Mouse (Mus musculus): ENCODE measurements around the gene Npr2. TPM values are rescaled to one million over a fixed set of nuclear protein-coding genes. Genes with fewer than 3 reads are reported as not detected.

The Npr2 gene
- total and polyA plus RNA-seq, 3 experiments, result 0.38 to 0.49 TPM; not detected in 1

- Histone ChIP-seq H3K4me3 (replicated peaks in 1 of 3; ENCODE audit: low read depth in 2 of 3, low read length in 2 of 3, poor library complexity in 1 of 3) (no peak overlapping the region), H3K4me2 (ENCODE audit: insufficient read depth, low read depth, poor library complexity, severe bottlenecking) (no peak overlapping the region), H3K9ac (ENCODE audit: insufficient read depth, low read depth) (no peak overlapping the region), H3K27ac (ENCODE audit: insufficient read depth, low read depth) (no peak overlapping the region), H3K36me3 (replicated peaks in 1 of 2; ENCODE audit: control insufficient read depth in 1 of 2, insufficient read depth in 1 of 2, low read length in 1 of 2) (peaks cover 44 to 76% of the 10 kb centered on the region in 2 experiments), H3K4me1 (ENCODE audit: control insufficient read depth in 1 of 2, insufficient read depth in 2 of 2) (peaks cover 4 to 23% of the 10 kb centered on the region in 2 experiments), H3K27me3 (replicated peaks) (no peaks in the 10 kb centered on the region), H3K9me3 (replicated peaks; ENCODE audit: low read length) (no peaks in the 10 kb centered on the region), H3K79me2 (replicated peaks; ENCODE audit: control insufficient read depth, extremely low read depth, insufficient read depth, poor library complexity, severe bottlenecking) (peaks cover 3% of the 10 kb centered on the region; the same call in 1 of the 2 replicates)
- no peak for TF ChIP-seq IRF4 (IDR thresholded peaks at IDR 0.05; ENCODE audit: low read depth, low read length)
- no peak for TF ChIP-seq RAD21 (IDR thresholded peaks at IDR 0.05; ENCODE audit: low read depth, low read length)
- no peak for TF ChIP-seq E2F4 (IDR thresholded peaks at IDR 0.05; ENCODE audit: insufficient replicate concordance, low read depth, low read length)
- dilution Hi-C loops (cut with MboI; ENCODE audit: extremely low pct_ligation_motif_present, extremely low pct_unique_long_range_greater_than_20kb, low sequenced_read_pairs), result no loop called here
- DNase-seq (ENCODE audit: extremely low read depth), result no peak
- in situ Hi-C loops (cut with MboI; ENCODE audit: low pct_ligation_motif_present, low pct_unique_long_range_greater_than_20kb, low sequenced_read_pairs), result no loop called here
Observed at GRCm38 (mm10) chr4:43583421-43583820, 48.3 kb upstream of the Npr2 start.

- no peak for DNase-seq (ENCODE audit: extremely low read depth)
- no peak within 1 kb of the TSS for H3K27ac ChIP-seq (ENCODE audit: insufficient read depth, low read depth)
- no peaks in the 10 kb centered on the region for H3K27me3 ChIP-seq (replicated peaks)
- no peak within 1 kb of the TSS for H3K4me2 ChIP-seq (ENCODE audit: insufficient read depth, low read depth, poor library complexity, severe bottlenecking)
- no peaks in the 10 kb centered on the region for H3K79me2 ChIP-seq (replicated peaks; ENCODE audit: control insufficient read depth, extremely low read depth, insufficient read depth, poor library complexity, severe bottlenecking)
- dilution Hi-C loops (cut with MboI; ENCODE audit: extremely low pct_ligation_motif_present, extremely low pct_unique_long_range_greater_than_20kb, low sequenced_read_pairs), result no loop called here
- H3K36me3 ChIP-seq (replicated peaks in 1 of 2; ENCODE audit: control insufficient read depth in 1 of 2, insufficient read depth in 1 of 2, low read length in 1 of 2), result peaks cover 44 to 76% of the 10 kb centered on the region in 2 experiments
- H3K4me3 ChIP-seq (replicated peaks in 1 of 3; ENCODE audit: low read depth in 2 of 3, low read length in 2 of 3, poor library complexity in 1 of 3), result no peak within 1 kb of the TSS
- TF ChIP-seq RCOR1 (conservative IDR thresholded peaks at IDR 0.05; ENCODE audit: low read depth, low read length) (no peak), KAT2A (IDR thresholded peaks at IDR 0.05; ENCODE audit: insufficient replicate concordance, low read length) (no peak), MAX (IDR thresholded peaks at IDR 0.05; ENCODE audit: low read length) (no peak), NELFE (IDR thresholded peaks at IDR 0.05; ENCODE audit: low read depth, low read length) (no peak), ZMIZ1 (IDR thresholded peaks at IDR 0.05; ENCODE audit: low read depth, low read length) (no peak)
- H3K9me3 ChIP-seq (replicated peaks; ENCODE audit: low read length), result no peaks in the 10 kb centered on the region
- H3K4me1 ChIP-seq (ENCODE audit: control insufficient read depth in 1 of 2, insufficient read depth in 2 of 2), result peaks cover 3 to 19% of the 10 kb centered on the region in 2 experiments
- no peak within 1 kb of the TSS for H3K9ac ChIP-seq (ENCODE audit: insufficient read depth, low read depth)
- in situ Hi-C loops (cut with MboI; ENCODE audit: low pct_ligation_motif_present, low pct_unique_long_range_greater_than_20kb, low sequenced_read_pairs), result no loop called here
Observed at GRCm38 (mm10) chr4:43584444-43585416, 47.0 kb upstream of the Npr2 start, which contains the start of gene Msmp. TSS of gene Msmp (minus strand) at chr4:43584494.

- no peak overlapping the region for H3K27ac ChIP-seq (ENCODE audit: insufficient read depth, low read depth)
- H3K79me2 ChIP-seq (replicated peaks; ENCODE audit: control insufficient read depth, extremely low read depth, insufficient read depth, poor library complexity, severe bottlenecking), result no peaks in the 10 kb centered on the region
- no peak overlapping the region for H3K4me3 ChIP-seq (replicated peaks in 1 of 3; ENCODE audit: low read depth in 2 of 3, low read length in 2 of 3, poor library complexity in 1 of 3)
- H3K9me3 ChIP-seq (replicated peaks; ENCODE audit: low read length), result no peaks in the 10 kb centered on the region
- DNase-seq (ENCODE audit: extremely low read depth), result no peak
- H3K27me3 ChIP-seq (replicated peaks), result no peaks in the 10 kb centered on the region
- H3K4me2 ChIP-seq (ENCODE audit: insufficient read depth, low read depth, poor library complexity, severe bottlenecking), result no peak overlapping the region
- peaks cover 39 to 67% of the 10 kb centered on the region in 2 experiments for H3K36me3 ChIP-seq (replicated peaks in 1 of 2; ENCODE audit: control insufficient read depth in 1 of 2, insufficient read depth in 1 of 2, low read length in 1 of 2)
- dilution Hi-C loops (cut with MboI; ENCODE audit: extremely low pct_ligation_motif_present, extremely low pct_unique_long_range_greater_than_20kb, low sequenced_read_pairs) (no loop called here), in situ Hi-C loops (cut with MboI; ENCODE audit: low pct_ligation_motif_present, low pct_unique_long_range_greater_than_20kb, low sequenced_read_pairs) (no loop called here)
- TF ChIP-seq SMC3 (IDR thresholded peaks at IDR 0.05; ENCODE audit: low read depth, low read length), result no peak
- no peak for TF ChIP-seq HCFC1 (IDR thresholded peaks at IDR 0.05; ENCODE audit: low read depth, low read length)
- no peak for TF ChIP-seq MYC (IDR thresholded peaks at IDR 0.05; ENCODE audit: low read depth, low read length)
- no peak for TF ChIP-seq USF2 (conservative IDR thresholded peaks at IDR 0.05; ENCODE audit: low read depth, low read length)
- no peak for TF ChIP-seq CTCF (conservative IDR thresholded peaks at IDR 0.05 in 1 of 2, IDR thresholded peaks at IDR 0.05 in 1 of 2; ENCODE audit: low read depth in 2 of 2, low read length in 2 of 2)
- TF ChIP-seq E2F4 (IDR thresholded peaks at IDR 0.05; ENCODE audit: insufficient replicate concordance, low read depth, low read length), result no peak
- no peak for TF ChIP-seq USF1 (IDR thresholded peaks at IDR 0.05; ENCODE audit: low read depth, low read length)
- TF ChIP-seq ELF1 (IDR thresholded peaks at IDR 0.05; ENCODE audit: low read depth, low read length), result no peak
- no peak for TF ChIP-seq JUND (conservative IDR thresholded peaks at IDR 0.05; ENCODE audit: low read depth, low read length)
- no peak for TF ChIP-seq NRF1 (IDR thresholded peaks at IDR 0.05; ENCODE audit: low read depth, low read length)
- no peak for TF ChIP-seq ZKSCAN1 (IDR thresholded peaks at IDR 0.05; ENCODE audit: borderline replicate concordance, low read depth, low read length)
- TF ChIP-seq NELFE (IDR thresholded peaks at IDR 0.05; ENCODE audit: low read depth, low read length), result no peak
- no peak for TF ChIP-seq TBP (conservative IDR thresholded peaks at IDR 0.05; ENCODE audit: low read depth, low read length)
- no peak for TF ChIP-seq MAFK (IDR thresholded peaks at IDR 0.05; ENCODE audit: insufficient replicate concordance, low read length)
- no peak for TF ChIP-seq ETS1 (conservative IDR thresholded peaks at IDR 0.05; ENCODE audit: low read depth, low read length)
- no peak for TF ChIP-seq ZC3H11A (IDR thresholded peaks at IDR 0.05; ENCODE audit: low read depth, low read length)
- no peak for TF ChIP-seq MAX (IDR thresholded peaks at IDR 0.05; ENCODE audit: low read length)
- no peak for TF ChIP-seq EP300 (IDR thresholded peaks at IDR 0.05; ENCODE audit: low read length)
- TF ChIP-seq SIN3A (IDR thresholded peaks at IDR 0.05; ENCODE audit: low read length), result no peak
- peaks cover 0 to 10% of the 10 kb centered on the region in 2 experiments; a peak in 2 of 4 replicates for H3K4me1 ChIP-seq (ENCODE audit: control insufficient read depth in 1 of 2, insufficient read depth in 2 of 2)
- H3K9ac ChIP-seq (ENCODE audit: insufficient read depth, low read depth), result no peak overlapping the region
Observed at GRCm38 (mm10) chr4:43585682-43586081, 46.1 kb upstream of the Npr2 start.

Measured in CH12.LX (cell line).